Mouse (Mus musculus) lung, postnatal 10 days (tissue): ENCODE data around the gene Cer1.
A peak's percentile ranks its signal among the peaks of the same experiment; 100 is the strongest.

Experiments used
- DNase-seq: peaks from one replicate; pipeline ENCODE4 v3.0.0; 2021

Gene Cer1

GRCm38 (mm10) chr4:82884636-82885534, at the start of gene Cer1:
Cer1 (minus strand) TSS chr4:82885148.
- DNase-seq, result no peak

- DNase-seq, result peak; percentile 40
Observed at GRCm38 (mm10) chr4:82934308-82934707, 49.4 kb upstream of the Cer1 start.

GRCm38 (mm10) chr4:82933698-82934210, 48.8 kb upstream of the Cer1 start:
- peak; percentile 86 for DNase-seq

- no peak for DNase-seq
Observed at GRCm38 (mm10) chr4:82930079-82930478, 45.1 kb upstream of the Cer1 start.

GRCm38 (mm10) chr4:82921962-82922361, 37.0 kb upstream of the Cer1 start:
- DNase-seq, result no peak

- DNase-seq, result no peak
Observed at GRCm38 (mm10) chr4:82918625-82919024, 33.7 kb upstream of the Cer1 start.

- no peak for DNase-seq
Observed at GRCm38 (mm10) chr4:82916678-82917050, 31.7 kb upstream of the Cer1 start.

- DNase-seq, result peak; percentile 21
Observed at GRCm38 (mm10) chr4:82916003-82916677, 31.2 kb upstream of the Cer1 start.

- DNase-seq, result peak; percentile 38
Observed at GRCm38 (mm10) chr4:82915576-82915975, 30.6 kb upstream of the Cer1 start.

- no peak for DNase-seq
Observed at GRCm38 (mm10) chr4:82914601-82915143, 29.7 kb upstream of the Cer1 start.

- no peak for DNase-seq
Observed at GRCm38 (mm10) chr4:82895227-82895626, 10.3 kb upstream of the Cer1 start.

GRCm38 (mm10) chr4:82892247-82892646, 7.3 kb upstream of the Cer1 start:
- DNase-seq, result no peak

GRCm38 (mm10) chr4:82891566-82891965, 6.6 kb upstream of the Cer1 start:
- no peak for DNase-seq

GRCm38 (mm10) chr4:82891049-82891448, 6.1 kb upstream of the Cer1 start:
- DNase-seq, result no peak

- no peak for DNase-seq
Observed at GRCm38 (mm10) chr4:82890585-82890984, 5.6 kb upstream of the Cer1 start.

GRCm38 (mm10) chr4:82886148-82886547, 1.2 kb upstream of the Cer1 start:
- no peak for DNase-seq

GRCm38 (mm10) chr4:82885535-82885913, 576 bp upstream of the Cer1 start:
- DNase-seq, result peak; percentile 22

GRCm38 (mm10) chr4:82882500-82882899, 2.4 kb downstream of the Cer1 start:
- peak; percentile 11 for DNase-seq

- peak; percentile 11 for DNase-seq
Observed at GRCm38 (mm10) chr4:82881366-82881765, 3.6 kb downstream of the Cer1 start.

- no peak for DNase-seq
Observed at GRCm38 (mm10) chr4:82880243-82880642, 4.7 kb downstream of the Cer1 start.

- peak; percentile 10 for DNase-seq
Observed at GRCm38 (mm10) chr4:82879152-82879551, 5.8 kb downstream of the Cer1 start.

GRCm38 (mm10) chr4:82876656-82877055, 8.3 kb downstream of the Cer1 start:
- no peak for DNase-seq

- DNase-seq, result no peak
Observed at GRCm38 (mm10) chr4:82875532-82875931, 9.4 kb downstream of the Cer1 start.

GRCm38 (mm10) chr4:82874791-82875190, 10.2 kb downstream of the Cer1 start:
- DNase-seq, result no peak
